Mouse (Mus musculus): ENCODE results near the gene Slit3.

Slit3 gene

DNA sequence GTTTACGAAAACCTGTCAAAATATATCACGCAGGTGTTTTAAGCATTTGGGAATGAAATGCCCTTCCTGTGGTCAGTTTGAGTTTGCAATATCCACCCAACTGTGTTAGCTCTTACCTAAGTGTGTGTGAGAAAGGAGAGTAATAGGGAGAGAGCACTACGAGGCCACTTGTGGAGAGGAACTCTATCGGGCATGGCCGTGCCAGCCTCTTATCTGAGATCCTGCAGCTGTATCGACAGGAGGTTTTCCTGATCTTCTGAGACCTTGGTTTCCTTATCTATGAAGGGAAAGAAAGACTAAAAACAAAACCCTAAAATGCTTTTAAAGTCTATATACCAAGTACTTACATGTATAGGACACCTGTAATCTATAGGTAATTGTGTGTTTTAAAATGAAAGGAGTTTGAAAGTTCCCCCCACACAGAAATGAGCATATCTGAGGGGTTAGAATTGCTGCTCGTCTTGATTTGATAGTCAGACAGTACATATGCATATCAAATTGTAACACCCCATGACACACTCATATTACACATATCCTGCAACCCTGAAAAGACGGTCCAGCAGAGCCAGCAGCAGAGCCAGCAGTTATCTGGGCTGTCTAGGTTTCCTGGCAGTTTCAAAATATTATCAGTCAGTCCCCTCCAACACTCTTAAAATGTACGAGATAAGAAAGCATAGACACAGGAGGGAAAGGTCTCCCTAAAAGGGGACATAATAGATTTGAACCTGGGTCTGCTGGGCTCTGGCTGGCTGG is 360.8 kb downstream of the Slit3 start:
- no peak for DNase-seq

DNA sequence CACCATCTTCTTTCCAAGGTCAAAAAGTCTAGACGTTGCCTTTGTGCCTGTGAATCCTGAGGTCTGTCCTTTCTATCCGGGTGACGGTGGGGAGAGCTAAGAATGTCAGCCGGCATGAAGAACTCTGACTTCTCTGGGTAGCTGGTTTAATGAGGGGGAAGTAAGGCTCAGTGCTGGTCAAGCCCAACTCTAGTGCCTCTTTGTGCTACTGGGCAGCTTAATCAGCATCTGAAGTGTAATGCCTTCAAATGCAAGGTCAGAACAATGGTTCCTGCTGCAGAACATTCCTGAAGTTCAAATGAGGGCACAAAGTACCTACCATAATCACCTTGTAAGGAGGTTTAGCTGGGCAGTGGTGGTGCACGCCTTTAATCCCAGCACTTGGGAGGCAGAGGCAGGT is 366.9 kb downstream of the Slit3 start:
- DNase-seq = no peak

DNA sequence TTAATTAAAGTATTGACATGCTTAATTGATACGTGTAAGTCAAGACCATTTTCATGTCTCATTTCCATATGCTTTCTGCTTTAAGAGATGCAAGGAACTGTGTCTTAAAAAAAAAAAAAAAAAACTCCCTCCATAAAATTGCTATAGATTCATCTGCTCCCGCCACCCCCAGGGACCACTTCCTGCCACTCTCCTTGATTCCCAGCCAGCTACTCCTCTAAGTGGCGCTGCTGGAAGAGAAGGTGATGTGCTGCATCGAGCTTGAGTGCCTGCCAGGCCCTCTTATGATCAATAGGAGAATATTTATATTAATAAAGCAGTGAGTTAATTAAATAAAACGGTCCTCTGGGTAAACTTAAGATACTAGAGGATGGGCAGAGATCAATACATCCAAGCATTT is 370.7 kb downstream of the Slit3 start:
- DNase-seq = no peak

DNA sequence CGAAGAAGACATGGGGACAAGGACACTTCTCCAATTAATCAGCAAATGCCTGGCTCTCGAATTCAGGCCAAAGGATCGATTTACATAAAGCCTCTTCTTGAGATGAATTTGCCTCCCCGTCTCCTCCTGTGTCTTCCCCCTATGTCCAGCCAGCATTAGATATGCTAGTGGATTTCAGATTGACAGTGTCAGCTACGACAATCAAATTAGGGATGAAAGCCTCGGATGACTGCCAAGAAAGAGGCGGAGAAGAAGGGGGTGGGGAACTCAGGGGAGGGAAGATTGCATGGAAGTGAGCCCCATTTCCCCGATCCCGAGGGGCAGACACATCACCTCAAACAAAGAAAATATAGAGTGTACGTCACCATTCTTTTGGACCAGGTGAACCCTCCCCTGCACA is 375.9 kb downstream of the Slit3 start:
- no peak for DNase-seq

DNA sequence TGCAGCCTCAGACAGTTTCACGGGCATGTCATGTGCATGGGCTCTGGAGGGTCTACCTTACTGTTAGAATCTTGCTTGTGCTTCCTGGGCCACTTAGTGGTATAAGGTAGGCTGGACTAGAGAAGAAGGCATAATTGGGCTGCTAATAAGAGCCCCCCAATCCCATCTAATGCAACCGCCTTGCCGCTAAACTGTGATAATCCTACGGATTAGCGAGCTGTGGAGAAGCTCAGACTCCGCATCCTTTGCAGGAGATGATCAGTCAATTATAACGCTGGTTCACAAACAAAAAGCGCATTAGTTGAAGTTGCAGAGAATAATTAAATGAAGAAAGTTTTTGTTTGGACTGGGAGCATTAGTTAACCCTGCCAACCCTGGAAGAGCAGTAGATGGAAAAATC is 376.9 kb downstream of the Slit3 start:
- no peak for DNase-seq

DNA sequence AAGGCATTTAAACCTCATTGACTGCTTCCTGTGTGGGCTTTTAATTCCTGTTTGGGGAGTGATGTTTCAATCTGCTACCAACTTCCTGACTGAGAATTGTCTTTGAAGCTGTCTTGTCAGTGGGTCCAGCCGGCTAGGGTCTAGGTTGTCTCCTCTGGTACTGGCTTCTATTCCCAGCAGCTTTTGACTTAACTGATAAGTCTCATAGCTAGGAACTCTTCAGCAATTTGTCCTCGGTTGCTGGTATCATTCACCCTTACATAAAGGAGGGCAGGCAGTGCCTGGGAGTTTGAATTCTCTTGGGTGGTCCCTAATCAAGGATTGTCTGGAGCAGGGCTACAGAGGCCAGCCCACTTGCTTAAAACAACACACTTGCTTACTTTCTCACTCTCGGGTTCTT is 381.1 kb downstream of the Slit3 start:
- no peak for DNase-seq

DNA sequence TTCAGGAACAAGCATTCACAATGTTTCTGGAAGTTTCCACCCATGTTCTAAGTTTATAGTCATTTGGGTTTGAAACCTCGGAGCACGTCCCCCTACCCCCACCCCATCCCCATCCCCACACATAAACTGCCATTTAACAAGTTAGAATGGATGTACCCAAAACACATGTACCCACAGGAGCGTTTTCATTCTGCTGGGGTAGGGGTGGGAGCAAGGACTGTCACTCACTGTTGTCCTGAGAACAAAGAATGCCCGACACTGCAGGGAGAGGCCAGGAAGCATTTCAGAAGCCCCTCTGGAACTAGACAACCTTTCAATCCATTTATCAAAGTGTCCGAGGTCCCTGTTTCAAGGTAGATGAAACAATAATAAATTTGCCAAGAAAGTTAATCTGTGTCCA is 383.0 kb downstream of the Slit3 start:
- no peak for DNase-seq

DNA sequence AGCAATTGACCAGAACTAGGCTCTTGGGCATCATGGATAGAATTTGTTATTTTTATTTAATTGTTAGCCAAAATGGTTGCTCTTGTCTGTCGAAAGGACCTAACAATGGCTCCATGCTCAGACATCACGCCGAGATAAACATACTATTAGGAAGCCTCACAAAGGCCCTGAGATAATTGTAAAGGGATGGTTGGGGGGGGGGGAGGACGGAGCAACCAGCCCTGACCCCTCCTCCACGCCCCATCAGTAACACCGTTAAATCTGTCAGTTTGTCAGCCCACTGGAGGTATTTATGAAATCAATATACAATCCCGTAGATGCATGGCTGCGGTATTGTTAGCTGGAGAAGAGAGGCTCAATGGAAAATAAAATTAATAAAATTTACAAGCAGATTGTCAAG is 383.9 kb downstream of the Slit3 start:
- no peak for DNase-seq

DNA sequence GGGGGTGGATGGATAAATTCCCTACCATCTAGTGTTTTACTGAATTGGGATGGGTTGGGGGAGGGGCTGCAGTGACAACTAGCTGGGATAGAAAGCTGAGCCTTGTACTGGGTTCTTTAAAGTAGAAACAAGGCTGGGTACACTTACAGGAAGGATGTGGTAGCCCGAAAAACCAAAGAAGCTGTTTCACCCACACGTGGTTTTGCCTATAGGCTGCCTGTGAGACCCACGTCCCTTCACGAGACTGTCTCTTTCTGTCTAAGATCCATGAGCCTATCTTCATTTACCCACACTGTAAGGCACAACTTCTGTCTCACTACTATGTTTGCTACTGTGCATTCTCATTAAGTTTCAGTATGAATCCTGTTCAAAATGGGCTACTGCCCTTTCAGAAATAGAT is 384.3 kb downstream of the Slit3 start:
- DNase-seq = no peak

DNA sequence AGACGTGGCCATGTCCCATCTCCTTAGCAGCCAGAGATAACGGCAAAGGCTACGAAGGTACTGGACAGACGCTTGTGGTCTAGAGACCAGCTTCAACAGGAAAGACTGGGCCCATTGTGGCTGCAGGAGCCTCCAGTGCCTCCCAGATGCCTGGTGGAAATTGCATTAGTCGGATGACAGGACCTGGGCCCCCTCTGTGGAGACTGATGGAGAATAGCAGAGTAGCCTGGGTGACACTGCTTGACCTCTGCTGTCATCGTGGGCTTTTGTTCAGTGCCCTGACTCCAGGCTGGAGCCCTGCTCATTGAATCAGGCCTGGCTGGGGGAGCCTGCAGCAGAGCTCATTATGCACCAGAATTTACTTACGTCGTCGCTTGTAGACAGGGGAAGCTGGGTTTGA is 384.8 kb downstream of the Slit3 start:
- DNase-seq = no peak

DNA sequence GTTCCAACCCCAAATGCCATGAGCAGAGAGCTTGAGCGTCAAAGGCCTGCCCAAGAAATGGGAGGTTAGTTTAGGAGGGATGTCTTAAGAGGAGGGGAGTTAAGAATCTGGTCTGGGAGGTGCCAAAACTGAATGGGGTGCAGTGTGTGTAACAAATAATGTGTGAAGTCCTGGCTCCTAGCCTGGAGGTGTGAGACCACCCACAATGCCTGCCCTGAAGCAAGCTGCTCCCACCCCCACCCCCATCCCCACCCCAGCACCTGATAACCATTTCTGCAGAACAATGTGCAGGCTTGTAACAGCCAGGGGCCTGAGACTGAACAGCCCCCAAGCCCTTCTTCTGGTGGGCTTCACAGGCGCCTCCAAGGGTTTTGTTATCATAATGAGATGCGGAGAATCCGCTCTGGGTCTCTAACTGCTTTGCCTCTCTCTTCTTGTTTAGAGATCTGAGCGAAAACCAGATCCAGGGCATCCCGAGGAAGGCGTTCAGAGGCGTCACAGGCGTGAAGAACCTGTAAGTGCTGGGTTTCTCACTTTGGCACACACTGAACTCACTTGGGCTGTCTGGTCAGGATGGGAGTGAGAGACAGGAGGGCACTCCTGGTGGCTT is 386.9 kb downstream of the Slit3 start:
- no peak for DNase-seq

DNA sequence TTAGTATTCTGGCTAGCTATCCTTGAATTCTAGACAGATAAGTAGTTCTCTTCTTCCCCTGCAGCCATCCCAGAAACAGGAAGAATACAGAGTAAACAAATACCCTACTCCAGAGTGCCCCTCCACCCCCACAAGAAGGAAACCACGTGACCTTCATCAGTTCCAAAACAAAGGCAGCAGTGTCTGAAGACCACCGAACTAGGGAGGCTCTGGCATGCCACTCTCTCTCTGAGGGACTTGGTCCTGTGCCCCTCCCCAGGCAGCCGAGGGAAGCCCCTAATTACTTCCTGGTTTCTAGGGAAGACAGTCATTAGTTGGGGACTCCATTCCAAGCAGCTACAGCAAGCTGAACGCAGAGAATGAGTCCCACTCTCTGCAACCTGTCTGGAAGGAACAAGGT is 391.7 kb downstream of the Slit3 start:
- DNase-seq = no peak

DNA sequence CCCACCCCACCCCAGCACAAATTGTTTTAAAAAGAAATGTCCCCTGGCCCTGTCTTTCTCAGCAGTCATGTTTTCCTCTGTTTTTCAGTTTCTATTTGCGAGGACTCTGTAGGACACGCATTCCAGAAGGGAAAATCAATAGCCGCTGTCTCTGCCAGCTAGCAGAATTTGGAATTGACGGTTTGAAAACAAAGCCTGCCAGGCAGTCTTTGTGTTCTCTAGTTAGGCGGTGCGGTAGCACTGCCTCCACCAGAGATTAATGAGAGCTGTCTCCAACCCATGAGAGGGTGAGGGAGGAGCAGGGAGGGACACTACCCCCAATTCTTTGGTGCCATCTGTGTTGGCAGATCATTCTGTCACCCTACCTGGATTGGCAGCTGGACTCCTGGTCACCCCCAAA is 392.3 kb downstream of the Slit3 start:
- no peak for DNase-seq

DNA sequence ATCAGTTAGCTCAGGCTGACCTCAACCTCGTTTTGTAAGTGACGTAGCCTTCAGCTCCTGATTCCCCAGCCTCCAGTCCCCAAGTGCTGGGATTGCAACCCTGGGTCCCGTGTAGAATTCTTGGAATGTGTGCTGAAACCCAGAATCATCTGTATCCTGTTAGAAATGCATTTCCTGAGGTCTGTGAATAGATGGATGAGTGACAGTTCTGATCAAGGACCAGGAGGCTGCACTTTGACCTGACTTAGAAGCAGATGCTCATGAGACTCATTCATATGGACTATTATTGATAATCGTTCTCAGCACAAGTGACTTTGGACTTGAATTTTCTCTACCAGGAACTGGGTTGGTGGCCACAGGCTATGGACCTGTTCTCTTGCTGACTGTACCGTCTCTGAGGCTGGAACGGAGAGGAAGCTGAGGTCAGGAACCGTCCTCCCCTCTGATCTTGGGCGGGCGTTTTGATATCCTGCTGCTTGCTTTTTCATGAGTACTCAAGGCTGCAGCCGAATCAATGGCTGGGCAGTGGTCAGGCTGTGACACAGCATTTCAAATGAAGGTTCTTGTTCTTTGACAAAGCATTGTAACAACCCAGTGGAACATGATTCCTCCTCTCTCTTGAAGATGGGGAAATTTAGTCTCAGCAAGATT is 401.9 kb downstream of the Slit3 start:
- DNase-seq = no peak

DNA sequence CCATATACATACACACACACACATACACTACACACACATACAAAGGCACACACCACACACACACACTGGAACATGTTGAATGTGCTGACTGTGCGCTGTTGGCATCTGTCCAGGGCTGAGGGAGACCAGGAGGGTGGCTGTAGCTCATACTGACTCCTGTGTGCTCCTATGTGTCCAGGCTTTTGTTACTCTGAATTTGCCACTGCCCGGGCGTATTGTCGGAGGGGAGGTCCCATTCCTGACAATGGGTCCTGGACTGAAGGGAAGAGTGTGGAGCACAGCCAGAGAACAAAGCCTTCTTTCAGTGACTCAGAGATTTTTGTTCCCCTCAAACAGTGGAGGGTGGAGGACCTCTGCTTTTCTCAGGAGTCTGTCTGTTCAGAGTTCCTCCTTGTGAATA is 402.7 kb downstream of the Slit3 start:
- DNase-seq = no peak

DNA sequence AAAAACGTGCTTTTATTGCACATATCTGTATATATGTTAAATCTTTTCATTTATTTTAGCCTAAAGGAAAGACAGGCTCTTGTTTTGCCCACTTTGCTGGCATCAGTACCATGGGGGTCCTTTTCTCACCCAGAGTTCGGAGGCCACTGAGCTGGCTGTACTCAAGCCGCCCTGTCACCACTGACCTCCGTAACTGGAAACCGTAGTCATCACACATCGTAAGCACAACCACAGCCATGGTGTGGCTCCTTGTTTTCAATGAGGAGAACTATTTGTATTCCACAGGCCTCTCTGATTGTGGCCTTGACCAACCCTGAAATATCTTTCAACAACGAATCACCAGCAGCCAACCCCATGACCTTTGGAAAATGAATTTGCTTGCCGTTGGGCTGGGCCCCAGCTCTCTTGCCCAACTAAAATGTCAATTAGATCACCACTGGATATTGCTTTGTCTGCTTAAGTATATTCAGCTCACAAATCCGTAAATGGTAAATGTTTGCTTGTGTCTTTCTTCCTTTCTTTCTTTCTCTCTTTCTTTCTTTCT is 405.3 kb downstream of the Slit3 start:
- DNase-seq = no peak

DNA sequence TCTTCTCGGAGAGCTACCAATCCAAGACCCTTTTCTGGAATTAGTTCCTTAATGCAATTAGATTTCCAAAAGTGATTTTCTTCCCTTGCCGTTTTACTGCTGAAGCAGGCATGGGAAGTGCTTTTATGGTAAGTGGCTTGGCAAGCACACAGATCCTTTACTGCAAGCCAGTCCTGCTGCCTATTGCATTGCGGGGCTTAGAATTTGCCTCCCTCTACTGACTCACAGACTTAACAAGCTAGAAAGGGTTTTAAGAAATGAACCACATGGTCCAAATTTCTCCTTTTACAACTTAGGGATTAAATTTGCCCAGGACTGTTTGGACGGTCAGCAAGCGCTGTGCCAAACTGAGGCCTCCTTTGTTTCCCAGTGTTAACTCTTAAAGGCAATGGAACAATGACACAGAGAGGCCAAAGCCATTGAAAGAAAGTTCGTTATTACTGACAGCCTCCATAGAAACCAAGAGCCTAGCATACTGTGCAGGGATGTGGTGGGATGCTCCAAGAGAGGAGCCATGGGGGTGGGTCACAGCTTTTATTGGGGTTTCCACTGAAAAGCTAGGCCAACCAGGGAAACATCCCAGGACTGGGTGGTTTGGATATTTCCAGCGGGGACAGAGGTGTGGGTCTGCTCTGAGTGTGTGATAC is 406.9 kb downstream of the Slit3 start:
- DNase-seq = no peak

DNA sequence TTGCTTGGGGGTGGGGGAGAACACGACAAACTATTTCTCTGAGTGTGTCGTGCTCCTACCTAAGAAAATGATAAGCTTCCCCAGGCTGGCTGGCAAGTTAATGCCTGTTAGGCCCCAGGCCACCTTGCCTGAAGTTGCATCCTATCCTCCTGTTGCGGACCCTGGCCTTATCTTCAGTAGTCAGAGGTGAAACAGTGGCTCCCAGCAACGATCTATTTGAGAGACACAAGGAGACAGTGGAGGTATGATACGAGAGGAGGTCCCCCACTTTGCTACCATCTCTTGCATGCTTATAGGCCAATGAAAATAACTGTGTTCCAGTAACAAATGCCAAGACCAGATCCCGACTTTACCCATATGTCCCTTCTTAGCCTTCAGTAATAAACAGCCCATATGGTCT is 414.0 kb downstream of the Slit3 start:
- no peak for DNase-seq

DNA sequence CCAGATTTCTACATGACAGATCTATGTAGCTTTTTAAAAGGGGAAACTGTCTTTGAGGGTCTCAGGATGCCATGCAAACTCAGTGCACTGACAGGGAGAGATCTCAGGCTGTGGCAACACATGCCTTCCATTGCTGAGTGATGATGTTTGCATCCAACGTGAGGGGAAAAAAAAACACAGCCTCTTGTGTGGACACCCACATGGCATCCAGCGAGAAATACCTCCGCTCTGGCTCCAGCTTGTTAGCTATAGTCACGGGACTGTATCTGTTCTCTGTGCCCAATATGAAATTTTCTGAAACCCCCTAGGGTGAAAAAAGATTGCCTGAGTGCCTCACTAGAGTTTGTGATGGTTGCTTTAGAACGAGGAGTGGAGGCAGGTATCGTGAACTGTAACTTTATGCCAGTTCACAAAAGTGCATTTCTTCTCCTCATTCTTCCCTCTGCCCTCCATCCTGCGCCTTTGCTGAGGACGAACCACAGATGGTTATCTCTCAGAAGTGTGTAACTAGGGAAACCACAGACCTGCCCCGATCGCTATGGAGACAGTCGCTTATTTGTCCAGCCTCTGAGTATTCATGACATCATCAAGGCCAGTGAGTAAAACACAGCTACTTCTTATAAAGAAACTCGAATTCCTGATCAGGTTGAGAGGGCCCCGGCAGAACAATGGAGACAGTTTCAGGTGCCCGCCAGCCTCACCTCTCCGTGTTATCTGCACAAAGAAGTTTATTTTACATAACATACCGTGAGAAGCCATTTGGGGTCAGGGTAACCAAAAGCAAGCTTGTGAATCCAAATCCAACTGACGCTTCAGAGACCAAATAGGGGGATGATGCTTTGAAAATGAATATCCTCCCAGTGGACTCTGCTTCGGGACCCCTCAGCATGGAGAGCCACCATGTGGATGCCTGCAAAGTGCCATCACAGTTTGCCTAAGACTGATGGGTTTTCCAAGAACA is 416.4 kb downstream of the Slit3 start:
- DNase-seq = no peak

DNA sequence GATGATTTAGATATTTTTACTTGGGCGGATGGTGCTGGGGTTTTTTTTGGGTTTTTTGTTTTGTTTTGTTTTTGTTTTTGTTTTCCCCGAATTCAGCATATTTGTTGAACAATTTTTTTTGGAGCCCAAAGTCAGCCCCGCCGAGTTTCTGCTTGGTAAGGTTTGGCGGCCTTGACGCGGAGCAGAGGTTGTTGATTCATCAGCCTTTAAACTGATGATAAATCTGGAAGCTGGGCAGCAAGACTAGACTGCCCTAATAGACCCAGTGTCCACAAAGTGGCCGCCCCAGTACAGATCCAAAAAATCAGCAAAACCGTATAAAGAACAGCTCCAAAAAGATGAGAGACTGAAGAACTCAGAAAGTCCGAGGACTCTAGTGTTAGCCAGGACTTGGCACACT is 421.7 kb downstream of the Slit3 start:
- no peak for DNase-seq

DNA sequence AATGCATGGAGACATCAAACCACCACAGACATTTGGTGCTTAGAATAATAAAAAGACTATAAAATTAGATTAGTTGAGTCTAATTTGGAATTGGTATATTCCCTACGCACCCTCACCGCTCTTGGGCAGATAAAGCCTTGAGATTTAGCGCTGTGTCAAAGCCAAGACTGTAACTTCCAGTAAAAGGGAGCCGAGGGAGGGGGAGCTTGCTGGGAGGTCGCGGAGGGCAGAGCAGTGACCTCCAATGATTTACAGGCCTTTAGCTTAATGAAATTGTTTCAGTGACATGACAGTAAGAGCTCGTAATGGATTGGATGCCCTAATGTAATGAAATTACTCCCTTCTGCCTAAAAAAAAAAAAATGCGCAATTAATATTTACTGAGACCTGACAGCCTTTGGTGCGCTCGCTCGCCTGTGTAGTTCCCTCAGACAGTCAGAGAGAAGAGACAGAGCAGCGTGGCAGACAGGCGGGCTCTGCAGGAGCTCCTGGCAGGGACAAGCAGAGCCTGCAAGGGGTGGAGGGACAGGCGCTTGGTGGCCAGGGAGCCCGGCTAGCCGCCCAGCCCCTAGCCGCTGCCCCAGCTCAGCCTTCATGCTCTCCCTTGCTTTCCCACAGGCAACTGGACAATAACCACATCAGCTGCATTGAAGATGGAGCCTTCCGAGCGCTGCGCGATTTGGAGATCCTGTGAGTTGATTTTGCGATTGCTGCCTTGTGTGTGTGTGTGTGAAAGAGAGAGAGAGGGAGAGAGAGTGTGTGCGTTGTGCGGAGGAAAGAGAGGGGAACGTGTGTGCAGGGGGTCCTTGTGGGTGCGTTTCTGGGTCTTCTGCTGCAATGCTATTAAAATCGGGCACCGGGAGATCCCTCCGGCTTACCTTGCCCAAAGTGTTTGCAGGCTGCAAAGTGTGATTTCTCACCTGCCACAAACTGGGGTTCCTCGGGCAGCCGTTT is 423.4 kb downstream of the Slit3 start:
- DNase-seq = no peak
